In the genomic region with DNA sequence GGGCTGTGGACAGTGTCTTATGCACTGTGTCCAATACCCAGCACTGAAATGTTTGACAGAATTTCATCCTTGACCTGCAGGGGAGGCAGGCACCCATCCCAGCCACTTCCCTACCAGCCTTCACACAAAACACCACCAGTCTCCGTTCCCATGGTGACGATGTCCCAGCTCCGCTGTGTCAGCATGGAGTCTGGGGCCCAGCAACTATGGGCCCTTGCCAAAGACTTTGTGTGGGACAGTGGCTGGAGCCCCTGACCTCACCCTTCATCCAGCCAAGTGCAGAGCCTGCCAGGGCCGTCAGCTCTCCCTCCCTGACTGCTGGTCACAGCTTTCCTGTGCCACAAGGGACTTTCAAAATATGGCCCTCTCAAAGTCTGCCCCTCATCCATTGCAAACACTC, we compare ENCODE assay signal across 9 mouse cellular contexts. TPM values are rescaled to one million over a fixed set of nuclear protein-coding genes. Genes with fewer than 3 reads are reported as not detected.
DNase-seq lines count a peak whose midpoint lies in the region; ATAC-seq and TF ChIP-seq lines count a peak whose summit lies in the region.
"Had no signal": no experiment of that assay in that cellular context is flagged by ENCODE, and none has a peak within 500 bp of the region (broad histone marks: within the 10 kb centered on the region; RNA-seq: fewer than 3 reads in every experiment).

No protein-coding gene starts in this region.

- peaks cover 40% of the 10 kb centered on the region for H3K4me1 ChIP-seq in lung, embryonic 16.5 days (replicated peaks; ENCODE audit: control insufficient read depth, insufficient read depth, low read length)
- peaks cover 5% of the 10 kb centered on the region for H3K4me1 ChIP-seq in lung, adult 2 months (ENCODE audit: control insufficient read depth, insufficient read depth, low read length)
- H3K4me1 ChIP-seq in heart, postnatal 0 days (ENCODE audit: control insufficient read depth, insufficient read depth): peaks cover 5% of the 10 kb centered on the region

- WGBS in lung, embryonic 16.5 days: 38% methylated on average over 4 of the region's 4 CpGs
- 52% methylated on average over 4 of the region's 4 CpGs for WGBS in lung, adult 2 months
- WGBS in heart, postnatal 0 days: 65% methylated on average over 4 of the region's 4 CpGs

- H3K27ac ChIP-seq in lung, embryonic 16.5 days (ENCODE audit: low read length): peak overlapping the region; percentile 11; the same call in 1 of the 2 replicates
- no peak overlapping the region for H3K27ac ChIP-seq in heart, postnatal 0 days (ENCODE audit: low read depth)

- no peaks in the 10 kb centered on the region for H3K36me3 ChIP-seq in lung, embryonic 16.5 days (ENCODE audit: control insufficient read depth, insufficient read depth, low read length)
- H3K36me3 ChIP-seq in heart, postnatal 0 days (replicated peaks; ENCODE audit: control insufficient read depth, insufficient read depth, low read length): no peaks in the 10 kb centered on the region; the same call in 1 of the 2 replicates

- H3K4me2 ChIP-seq in lung, embryonic 16.5 days (ENCODE audit: low read depth, low read length): no peak overlapping the region
- no peak overlapping the region for H3K4me2 ChIP-seq in heart, postnatal 0 days (ENCODE audit: low read depth, low read length)

- H3K9me3 ChIP-seq in lung, embryonic 16.5 days (ENCODE audit: control insufficient read depth, low read length): no peaks in the 10 kb centered on the region
- H3K9me3 ChIP-seq in heart, postnatal 0 days (replicated peaks; ENCODE audit: control insufficient read depth, low read length): no peaks in the 10 kb centered on the region

- H3K4me3 ChIP-seq in lung, embryonic 16.5 days (ENCODE audit: low read length): no peak overlapping the region
- no peak overlapping the region for H3K4me3 ChIP-seq in lung, adult 2 months (replicated peaks; ENCODE audit: extremely low read depth, low read depth, low read length)
- no peak overlapping the region for H3K4me3 ChIP-seq in heart, postnatal 0 days (ENCODE audit: low read depth, low read length)
- H3K4me3 ChIP-seq: megakaryocyte, embryonic 14.5 days had no signal

- DNase-seq in cerebellum, postnatal 10 days: peak; percentile 51 to 63
- no peak for DNase-seq in lung, adult 2 months
- DNase-seq in heart, postnatal 0 days (ENCODE audit: low spot score): no peak
- peak; percentile 63 for DNase-seq in lung, postnatal 10 days
- DNase-seq in spleen, postnatal 4 days (ENCODE audit: low spot score in 2 of 2): no peak
- no peak for DNase-seq in thymus, postnatal 14 days

- H3K27me3 ChIP-seq in lung, embryonic 16.5 days (ENCODE audit: control insufficient read depth, insufficient read depth, low read depth, low read length): no peaks in the 10 kb centered on the region
- H3K27me3 ChIP-seq in heart, postnatal 0 days (ENCODE audit: control insufficient read depth, insufficient read depth, low read length): no peaks in the 10 kb centered on the region

- TF ChIP-seq EP300 in heart, postnatal 0 days (IDR thresholded peaks at IDR 0.05; ENCODE audit: low read depth): no peak

- ATAC-seq in cerebellum, adult (ENCODE audit: insufficient number of reproducible peaks, low FRiP score, low TSS enrichment): no peak
- ATAC-seq in lung, embryonic 16.5 days (ENCODE audit: low read depth): peak; percentile 26; the same call in 1 of the 2 replicates
- peak; percentile 44 for ATAC-seq in heart, postnatal 0 days (ENCODE audit: insufficient read depth, low read depth)

- no peak for TF ChIP-seq CTCF in lung, adult 2 months (IDR thresholded peaks at IDR 0.05; ENCODE audit: insufficient read depth, low read length)
- no peak for TF ChIP-seq CTCF in heart, postnatal 0 days (IDR thresholded peaks at IDR 0.05; ENCODE audit: low read depth)

- H3K9ac ChIP-seq in lung, embryonic 16.5 days (ENCODE audit: low read length): no peak overlapping the region
- no peak overlapping the region for H3K9ac ChIP-seq in heart, postnatal 0 days (replicated peaks; ENCODE audit: low read depth, low read length)

- TF ChIP-seq POLR2A in lung, adult 2 months (IDR thresholded peaks at IDR 0.05; ENCODE audit: borderline replicate concordance, extremely low read depth, low read depth, low read length): no peak

RNA-seq across cellular contexts. Expression of gene Cotl1, which starts 16.2 kb away (rescaled TPM):
- 78.4 and 88.5 TPM in 2 replicates for polyA plus RNA-seq in lung, embryonic 16.5 days (2015; fragmentation: Nextera tagmentation; extraction: Ambion mirVana)
- polyA plus RNA-seq in lung, adult 2 months (2012; rRNA removed): 155 and 180 TPM in 2 replicates
- 28.3 and 79.5 TPM in 2 replicates for total RNA-seq in heart, postnatal 0 days (2014; rRNA removed; ENCODE audit: low replicate concordance)
- polyA plus RNA-seq in heart, postnatal 0 days (2015; fragmentation: Nextera tagmentation; extraction: Ambion mirVana): 15.4 and 22.3 TPM in 2 replicates

RNA-seq across cellular contexts. Expression of gene Klhl36, which starts 38.0 kb away (rescaled TPM):
- 14.5 and 15.0 TPM in 2 replicates for polyA plus RNA-seq in lung, embryonic 16.5 days (2015; fragmentation: Nextera tagmentation; extraction: Ambion mirVana)
- 28.9 and 47.8 TPM in 2 replicates for polyA plus RNA-seq in lung, adult 2 months (2012; rRNA removed)
- 6.5 and 10.0 TPM in 2 replicates for total RNA-seq in heart, postnatal 0 days (2014; rRNA removed; ENCODE audit: low replicate concordance)
- polyA plus RNA-seq in heart, postnatal 0 days (2015; fragmentation: Nextera tagmentation; extraction: Ambion mirVana): 6.7 and 6.9 TPM in 2 replicates

RNA-seq across cellular contexts. Expression of gene Tldc1, which starts 45.9 kb away (rescaled TPM):
- polyA plus RNA-seq in lung, embryonic 16.5 days (2015; fragmentation: Nextera tagmentation; extraction: Ambion mirVana): 13.9 and 15.3 TPM in 2 replicates
- polyA plus RNA-seq in lung, adult 2 months (2012; rRNA removed): 10.2 and 10.8 TPM in 2 replicates
- total RNA-seq in heart, postnatal 0 days (2014; rRNA removed; ENCODE audit: low replicate concordance): 17.7 and 28.6 TPM in 2 replicates
- polyA plus RNA-seq in heart, postnatal 0 days (2015; fragmentation: Nextera tagmentation; extraction: Ambion mirVana): 12.1 and 14.2 TPM in 2 replicates

Comparison
In these comparisons a context has a peak if more than half of its experiments do, and no peak if none do; other contexts are left out.
1. DNase-seq: peak in cerebellum, postnatal 10 days (2 of 2) and lung, postnatal 10 days (single experiment); none in lung, adult 2 months (single experiment), heart, postnatal 0 days (single experiment), spleen, postnatal 4 days (0 of 2) and thymus, postnatal 14 days (single experiment).